Mouse (Mus musculus): ENCODE measurements around the gene Iyd. TPM values are rescaled to one million over a fixed set of nuclear protein-coding genes. Genes with fewer than 3 reads are reported as not detected.

Gene Iyd
- polyA plus RNA-seq (2015; fragmentation: Illumina TruSeq; extraction: RNeasy Lipid Tissue Mini Kit (QIAGEN cat#74804); ENCODE audit: insufficient read depth, low replicate concordance): not detected

GRCm38 (mm10) chr10:3540003-3540827, at the start of gene Iyd:
Gene Iyd (plus strand): TSS chr10:3540240.

Other genes with a start within 250 kb of the Iyd start
- not detected for gene Ppp1r14c, start 174.2 kb upstream of the Iyd start, polyA plus RNA-seq (2015; fragmentation: Illumina TruSeq; extraction: RNeasy Lipid Tissue Mini Kit (QIAGEN cat#74804); ENCODE audit: insufficient read depth, low replicate concordance)
- 8.9 TPM for gene Plekhg1, start 200.1 kb downstream of the Iyd start, polyA plus RNA-seq (2015; fragmentation: Illumina TruSeq; extraction: RNeasy Lipid Tissue Mini Kit (QIAGEN cat#74804); ENCODE audit: insufficient read depth, low replicate concordance)

Measured in spleen, adult 10 weeks (tissue).